27 mouse cellular contexts compared by ENCODE assay signal in the genomic region with DNA sequence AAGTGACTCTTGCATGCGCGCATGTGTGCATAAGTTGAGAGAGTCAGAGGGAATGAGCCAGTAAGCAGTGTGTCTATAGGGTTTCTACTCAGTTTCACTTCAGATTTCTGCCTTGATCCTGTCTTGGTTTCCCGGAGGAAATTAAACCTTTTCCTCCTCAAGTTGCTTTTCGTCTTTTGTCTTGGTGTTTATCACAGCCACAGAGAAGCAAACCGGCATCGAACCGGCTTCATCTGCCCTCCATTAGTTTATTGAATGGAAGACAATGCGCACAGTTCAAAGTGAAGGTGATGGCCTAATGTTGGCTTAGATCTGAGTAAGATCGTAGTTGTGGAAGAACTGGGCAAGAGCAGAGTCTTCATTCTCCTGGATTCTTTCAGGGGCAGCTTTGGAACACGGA.
"Had no signal": no experiment of that assay in that cellular context is flagged by ENCODE, and none has a peak within 500 bp of the region (broad histone marks: within the 10 kb centered on the region; RNA-seq: fewer than 3 reads in every experiment).

No protein-coding gene starts in this region.

- H3K36me3 ChIP-seq: embryonic facial prominence, embryonic 10.5 days; embryonic facial prominence, embryonic 12.5 days; embryonic facial prominence, embryonic 13.5 days; embryonic facial prominence, embryonic 15.5 days; forebrain, embryonic 10.5 days; forebrain, embryonic 12.5 days; forebrain, embryonic 15.5 days had no signal

- H3K27me3 ChIP-seq: embryonic facial prominence, embryonic 12.5 days; embryonic facial prominence, embryonic 15.5 days; forebrain, embryonic 12.5 days; forebrain, embryonic 13.5 days; forebrain, embryonic 15.5 days had no signal

- H3K4me2 ChIP-seq: embryonic facial prominence, embryonic 12.5 days; embryonic facial prominence, embryonic 13.5 days; embryonic facial prominence, embryonic 15.5 days; forebrain, embryonic 12.5 days; forebrain, embryonic 13.5 days; forebrain, embryonic 15.5 days had no signal

- H3K4me1 ChIP-seq: embryonic facial prominence, embryonic 12.5 days; embryonic facial prominence, embryonic 15.5 days; forebrain, embryonic 10.5 days; forebrain, embryonic 12.5 days; forebrain, embryonic 13.5 days; forebrain, embryonic 15.5 days had no signal

- DNase-seq: cerebellum, adult 8-10 months; cerebellum, adult 9-10 months; cerebellum, adult 9-11 months; cerebellum, postnatal 10 days; cerebellum, postnatal 14 days; cerebellum, postnatal 25 days; cerebellum, postnatal 36 days; embryo, embryonic 11 days; forebrain, postnatal 0 days; gastrocnemius, adult 2 months; gastrocnemius, postnatal 10 days; gastrocnemius, postnatal 14 days; gastrocnemius, postnatal 25 days; gastrocnemius, postnatal 36 days; heart, adult 18-20 months; heart, adult 2 months had no signal

- ATAC-seq: forebrain, embryonic 13.5 days; forebrain, embryonic 14.5 days; forebrain, embryonic 15.5 days; forebrain, embryonic 16.5 days; forebrain, postnatal 0 days had no signal

- H3K27ac ChIP-seq: embryonic facial prominence, embryonic 10.5 days; embryonic facial prominence, embryonic 12.5 days; embryonic facial prominence, embryonic 13.5 days; embryonic facial prominence, embryonic 15.5 days; forebrain, embryonic 10.5 days; forebrain, embryonic 12.5 days; forebrain, embryonic 13.5 days; forebrain, embryonic 15.5 days; gastrocnemius, adult 2 months; heart, adult 2 months had no signal

- H3K9ac ChIP-seq: embryonic facial prominence, embryonic 12.5 days; embryonic facial prominence, embryonic 13.5 days; embryonic facial prominence, embryonic 15.5 days; forebrain, embryonic 12.5 days; forebrain, embryonic 13.5 days; forebrain, embryonic 15.5 days; forebrain, postnatal 0 days had no signal

- H3K9me3 ChIP-seq: embryonic facial prominence, embryonic 10.5 days; embryonic facial prominence, embryonic 12.5 days; embryonic facial prominence, embryonic 13.5 days; embryonic facial prominence, embryonic 15.5 days; forebrain, embryonic 10.5 days; forebrain, embryonic 12.5 days; forebrain, embryonic 13.5 days; forebrain, embryonic 15.5 days had no signal

- H3K4me3 ChIP-seq: embryonic facial prominence, embryonic 10.5 days; embryonic facial prominence, embryonic 12.5 days; embryonic facial prominence, embryonic 13.5 days; embryonic facial prominence, embryonic 15.5 days; erythroblast, embryonic 14.5 days; forebrain, embryonic 10.5 days; forebrain, embryonic 12.5 days; forebrain, embryonic 13.5 days; forebrain, embryonic 15.5 days; gastrocnemius, adult 2 months; heart, adult 2 months had no signal
